Mouse (Mus musculus) small intestine, adult 2 months (tissue): ENCODE data around the gene Aplnr. TPM values are rescaled to one million over a fixed set of nuclear protein-coding genes. Genes with fewer than 3 reads are reported as not detected.

Source experiments
- H3K27ac ChIP-seq: fragments of 200-500 bp; 2 replicates; pipeline ENCODE4 v1.5.1; 2012; ENCODE audit warnings: low read depth, low read length, control low read depth, inconsistent platforms; ENCODE audit not compliant: insufficient read depth
- H3K27me3 ChIP-seq: fragments of 200-500 bp; 2 replicates; pipeline ENCODE4 v1.6.1; 2012; ENCODE audit warnings: mild to moderate bottlenecking, moderate library complexity, low read length, inconsistent platforms; ENCODE audit not compliant: control insufficient read depth, insufficient read depth
- H3K36me3 ChIP-seq: fragments of 200-500 bp; 2 replicates; pipeline ENCODE4 v1.6.1; 2012; ENCODE audit warnings: mild to moderate bottlenecking, low read length, control low read depth, inconsistent platforms; ENCODE audit not compliant: control insufficient read depth, insufficient read depth
- H3K4me1 ChIP-seq: fragments of 200-500 bp; 2 replicates; pipeline ENCODE4 v1.6.1; 2012; ENCODE audit warnings: low read length, inconsistent platforms, mixed read lengths; ENCODE audit not compliant: control insufficient read depth, insufficient read depth, insufficient read length
- H3K4me3 ChIP-seq: fragments of 200-500 bp; 2 replicates; pipeline ENCODE4 v1.5.1; 2012; ENCODE audit warnings: low read depth, mild to moderate bottlenecking, control low read depth, inconsistent platforms, low read length, moderate library complexity
- CTCF ChIP-seq: fragments of 200-500 bp; IDR thresholded peaks from 2 replicates; pipeline ENCODE4 v1.5.1; 2012; ENCODE audit warnings: low read depth, mild to moderate bottlenecking, control low read depth, inconsistent platforms, low read length, moderate library complexity, mixed read lengths; ENCODE audit not compliant: insufficient replicate concordance, insufficient read length; ENCODE audit errors: extremely low read depth
- POLR2A ChIP-seq: fragments of 200-500 bp; IDR thresholded peaks from 2 replicates; pipeline ENCODE4 v1.6.1; 2012; ENCODE audit warnings: low read depth, mild to moderate bottlenecking, control low read depth, inconsistent platforms, low read length, moderate library complexity
- WGBS: fragments of 180-500 bp; shearing (Covaris S2); methylation state at CpG from one replicate; pipeline ENCODE4 v1.1.7; 2018; 5-methylcytosine and 5-hydroxymethylcytosine counted together
- polyA plus RNA-seq: library from polyadenylated mRNA; depleted of rRNA; stranded (reverse); fragments of >200 nt; gene quantifications from 2 replicates; pipeline ENCODE4 v1.2.3, GENCODE M21; 2012

Gene Aplnr
- polyA plus RNA-seq, 1 experiment, result 4.7 TPM

- 43% methylated on average over 7 of the region's 7 CpGs for WGBS
- Histone ChIP-seq H3K4me1 (no peaks in the 10 kb centered on the region), H3K4me3 (no peak overlapping the region), H3K27me3 (no peaks in the 10 kb centered on the region), H3K27ac (no peak overlapping the region), H3K36me3 (no peaks in the 10 kb centered on the region)
- TF ChIP-seq CTCF, result no peak
- no peak for TF ChIP-seq POLR2A
Measured at GRCm38 (mm10) chr2:85163311-85164047, 27.5 kb downstream of the Aplnr start.

- TF ChIP-seq POLR2A (no peak), CTCF (no peak)
- 63% methylated on average over 1 of the region's 1 CpGs for WGBS
Measured at GRCm38 (mm10) chr2:85167624-85168023, 31.6 kb downstream of the Aplnr start.

GRCm38 (mm10) chr2:85168327-85168726 is 32.3 kb downstream of the Aplnr start:
- Histone ChIP-seq H3K27ac (no peak overlapping the region), H3K36me3 (no peaks in the 10 kb centered on the region), H3K4me3 (no peak overlapping the region), H3K4me1 (no peaks in the 10 kb centered on the region), H3K27me3 (no peaks in the 10 kb centered on the region)
- WGBS, result 85% methylated on average over 1 of the region's 1 CpGs
- TF ChIP-seq POLR2A (no peak), CTCF (no peak)

More at GRCm38 (mm10) chr2:85167624-85168023, 31.6 kb downstream of the Aplnr start:
- Histone ChIP-seq H3K4me1 (no peaks in the 10 kb centered on the region), H3K4me3 (no peak overlapping the region), H3K27ac (no peak overlapping the region), H3K27me3 (no peaks in the 10 kb centered on the region), H3K36me3 (no peaks in the 10 kb centered on the region)

GRCm38 (mm10) chr2:85172071-85172762 is 36.2 kb downstream of the Aplnr start:
- TF ChIP-seq POLR2A (no peak), CTCF (no peak)
- WGBS, result 13% methylated on average over 3 of the region's 3 CpGs

GRCm38 (mm10) chr2:85172763-85173103 is 36.7 kb downstream of the Aplnr start:
- H3K36me3 ChIP-seq, result no peaks in the 10 kb centered on the region
- H3K27ac ChIP-seq, result no peak overlapping the region
- WGBS, result 45% methylated on average over 2 of the region's 2 CpGs
- no peaks in the 10 kb centered on the region for H3K4me1 ChIP-seq
- no peak overlapping the region for H3K4me3 ChIP-seq
- TF ChIP-seq POLR2A (no peak), CTCF (no peak)
- no peaks in the 10 kb centered on the region for H3K27me3 ChIP-seq

More at GRCm38 (mm10) chr2:85172071-85172762, 36.2 kb downstream of the Aplnr start:
- Histone ChIP-seq H3K36me3 (no peaks in the 10 kb centered on the region), H3K4me3 (no peak overlapping the region), H3K27me3 (no peaks in the 10 kb centered on the region), H3K27ac (no peak overlapping the region), H3K4me1 (no peaks in the 10 kb centered on the region)

- 87% methylated on average over 6 of the region's 6 CpGs for WGBS
- no peak overlapping the region for H3K4me3 ChIP-seq
- no peaks in the 10 kb centered on the region for H3K27me3 ChIP-seq
- no peaks in the 10 kb centered on the region for H3K4me1 ChIP-seq
- no peak overlapping the region for H3K27ac ChIP-seq
- no peaks in the 10 kb centered on the region for H3K36me3 ChIP-seq
- no peak for TF ChIP-seq CTCF
Measured at GRCm38 (mm10) chr2:85173545-85173944, 37.5 kb downstream of the Aplnr start.

- H3K27ac ChIP-seq, result no peak overlapping the region
- TF ChIP-seq POLR2A, result no peak
- no peak for TF ChIP-seq CTCF
- H3K36me3 ChIP-seq, result no peaks in the 10 kb centered on the region
- H3K27me3 ChIP-seq, result no peaks in the 10 kb centered on the region
- no peak overlapping the region for H3K4me3 ChIP-seq
- no peaks in the 10 kb centered on the region for H3K4me1 ChIP-seq
- 62% methylated on average over 4 of the region's 4 CpGs for WGBS
Measured at GRCm38 (mm10) chr2:85178139-85178800, 42.2 kb downstream of the Aplnr start.
